Mouse (Mus musculus): ENCODE measurements at regions not wholly inside any gene's neighbourhood (a gene's known extent, or its start where the extent isn't known, plus 50 kb on each side); places are given as distances from the start of the nearest gene placed in this dataset.
"Not testable (repeated sequence)": the region's sequence is repeated elsewhere in the genome, so short reads cannot be mapped to it uniquely, and the experiment has no call there.

- no peak for DNase-seq (ENCODE audit: low read depth)
Observed at GRCm38 (mm10) chr1:184235131-184235983, 201.3 kb upstream of the 1700056E22Rik start.

- no peak for DNase-seq (ENCODE audit: low read depth)
Observed at GRCm38 (mm10) chr1:184234320-184234988, 200.4 kb upstream of the 1700056E22Rik start.

GRCm38 (mm10) chr1:184233741-184234255 is 199.7 kb upstream of the 1700056E22Rik start:
- DNase-seq (ENCODE audit: low read depth): no peak

- DNase-seq (ENCODE audit: low read depth): no peak
Observed at GRCm38 (mm10) chr1:184222326-184222725, 188.2 kb upstream of the 1700056E22Rik start.

GRCm38 (mm10) chr1:184221792-184222191 is 187.7 kb upstream of the 1700056E22Rik start:
- DNase-seq (ENCODE audit: low read depth): no peak

- no peak for DNase-seq (ENCODE audit: low read depth)
Observed at GRCm38 (mm10) chr1:184197272-184197671, 163.2 kb upstream of the 1700056E22Rik start.

- no peak for DNase-seq (ENCODE audit: low read depth)
Observed at GRCm38 (mm10) chr1:184191325-184191724, 157.2 kb upstream of the 1700056E22Rik start.

GRCm38 (mm10) chr1:184187582-184187981 is 153.5 kb upstream of the 1700056E22Rik start:
- DNase-seq (ENCODE audit: low read depth): no peak

GRCm38 (mm10) chr1:184182163-184182562 is 148.1 kb upstream of the 1700056E22Rik start:
- DNase-seq (ENCODE audit: low read depth): no peak

- not testable (repeated sequence) for DNase-seq (ENCODE audit: low read depth)
Observed at GRCm38 (mm10) chr1:184174416-184174815, 140.3 kb upstream of the 1700056E22Rik start.

- no peak for DNase-seq (ENCODE audit: low read depth)
Observed at GRCm38 (mm10) chr1:184173739-184174138, 139.6 kb upstream of the 1700056E22Rik start.

GRCm38 (mm10) chr1:184172986-184173385 is 138.9 kb upstream of the 1700056E22Rik start:
- DNase-seq (ENCODE audit: low read depth): no peak

- no peak for DNase-seq (ENCODE audit: low read depth)
Observed at GRCm38 (mm10) chr1:184171601-184172000, 137.5 kb upstream of the 1700056E22Rik start.

- DNase-seq (ENCODE audit: low read depth): no peak
Observed at GRCm38 (mm10) chr1:184170926-184171325, 136.8 kb upstream of the 1700056E22Rik start.

GRCm38 (mm10) chr1:184169967-184170366 is 135.9 kb upstream of the 1700056E22Rik start:
- no peak for DNase-seq (ENCODE audit: low read depth)

- no peak for DNase-seq (ENCODE audit: low read depth)
Observed at GRCm38 (mm10) chr1:184169034-184169783, 135.1 kb upstream of the 1700056E22Rik start.

- DNase-seq (ENCODE audit: low read depth): no peak
Observed at GRCm38 (mm10) chr1:184166951-184167350, 132.8 kb upstream of the 1700056E22Rik start.

GRCm38 (mm10) chr1:184162526-184162925 is 128.4 kb upstream of the 1700056E22Rik start:
- not testable (repeated sequence) for DNase-seq (ENCODE audit: low read depth)

- no peak for DNase-seq (ENCODE audit: low read depth)
Observed at GRCm38 (mm10) chr1:184147713-184148112, 113.6 kb upstream of the 1700056E22Rik start.

GRCm38 (mm10) chr1:184142974-184143373 is 108.9 kb upstream of the 1700056E22Rik start:
- no peak for DNase-seq (ENCODE audit: low read depth)

GRCm38 (mm10) chr1:184140486-184140885 is 106.4 kb upstream of the 1700056E22Rik start:
- peak; percentile 10 for DNase-seq (ENCODE audit: low read depth)

GRCm38 (mm10) chr1:184140082-184140481 is 106.0 kb upstream of the 1700056E22Rik start:
- no peak for DNase-seq (ENCODE audit: low read depth)
